Mouse (Mus musculus) forebrain, postnatal 0 days (tissue): ENCODE measurements at regions not wholly inside any gene's neighbourhood (a gene's known extent, or its start where the extent isn't known, plus 50 kb on each side); places are given as distances from the start of the nearest gene placed in this dataset.

Experiments
- ATAC-seq: fragments of 200-750 bp; cut with Nextera tagmentation; 2 replicates; pipeline ENCODE4 v1.8.0; 2017; ENCODE audit warnings: mild to moderate bottlenecking, moderate library complexity
- DNase-seq: peaks from one replicate; pipeline ENCODE4 v3.0.0-alpha.2; 2015
- H3K27ac ChIP-seq: fragments of 300-500 bp; sonication (generic); 2 replicates; pipeline ENCODE4 v1.5.1; 2014; ENCODE audit warnings: low read depth, mild to moderate bottlenecking, antibody characterized with exemption, low read length, moderate library complexity, mixed read lengths
- H3K27me3 ChIP-seq: fragments of 300-500 bp; sonication (generic); 2 replicates; pipeline ENCODE4 v1.6.1; 2014; ENCODE audit warnings: mild to moderate bottlenecking, low read length, mixed read lengths; ENCODE audit not compliant: insufficient read depth
- H3K36me3 ChIP-seq: fragments of 300-500 bp; sonication (generic); 2 replicates; pipeline ENCODE4 v1.6.1; 2014; ENCODE audit warnings: mild to moderate bottlenecking, moderate library complexity; ENCODE audit not compliant: insufficient read depth
- H3K4me1 ChIP-seq: fragments of 300-500 bp; sonication (generic); 2 replicates; pipeline ENCODE4 v1.6.1; 2014; ENCODE audit warnings: antibody characterized with exemption; ENCODE audit not compliant: insufficient read depth
- H3K4me2 ChIP-seq: fragments of 300-500 bp; sonication (generic); 2 replicates; pipeline ENCODE4 v1.6.1; 2014; ENCODE audit warnings: low read depth, mild to moderate bottlenecking, moderate library complexity
- H3K4me3 ChIP-seq: fragments of 300-500 bp; sonication (generic); 2 replicates; pipeline ENCODE4 v1.5.1; 2014; ENCODE audit warnings: low read depth, low read length, mixed read lengths
- H3K9ac ChIP-seq: fragments of 300-500 bp; sonication (generic); 2 replicates; pipeline ENCODE4 v1.6.1; 2014; ENCODE audit warnings: mild to moderate bottlenecking
- H3K9me3 ChIP-seq: fragments of 300-500 bp; sonication (generic); 2 replicates; pipeline ENCODE4 v1.6.1; 2016; ENCODE audit warnings: low read length
- CTCF ChIP-seq: sonication (generic); IDR thresholded peaks from 2 replicates; pipeline ENCODE4 v1.5.1; 2016; ENCODE audit warnings: antibody characterized with exemption, control low read depth, low read depth
- WGBS: fragments of 180-500 bp; shearing (Covaris S2); extraction: QIAGEN DNeasy Blood & Tissue Kit; methylation state at CpG from one replicate; pipeline ENCODE4 v1.1.7; 2014; 5-methylcytosine and 5-hydroxymethylcytosine counted together

DNA sequence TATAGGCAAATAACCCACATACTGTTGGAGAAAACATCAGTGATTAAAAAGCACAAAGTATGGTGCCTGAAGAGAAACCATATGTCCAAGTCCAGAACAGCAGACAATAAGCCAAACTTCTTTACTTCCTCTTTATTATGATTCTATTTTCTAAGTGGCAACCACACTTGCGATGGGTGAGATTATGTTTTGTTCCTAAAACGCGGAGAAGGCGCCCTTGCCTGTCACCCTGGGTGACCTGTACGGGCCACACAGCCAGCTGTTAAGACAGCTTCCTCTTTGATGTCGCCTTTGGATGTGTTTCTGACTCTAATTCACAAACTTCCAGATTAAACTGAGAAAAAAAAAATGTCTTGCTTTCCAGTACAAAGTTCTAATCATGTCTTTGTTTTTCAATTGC, 83.9 kb upstream of the Sgip1 start:
- ATAC-seq, result no peak
- no peak for DNase-seq
- Histone ChIP-seq H3K4me2 (no peak overlapping the region), H3K9me3 (no peaks in the 10 kb centered on the region), H3K4me1 (no peaks in the 10 kb centered on the region), H3K4me3 (no peak overlapping the region), H3K27ac (no peak overlapping the region), H3K36me3 (no peaks in the 10 kb centered on the region), H3K9ac (no peak overlapping the region), H3K27me3 (no peaks in the 10 kb centered on the region)
- no peak for TF ChIP-seq CTCF
- 59% methylated on average over 6 of the region's 6 CpGs for WGBS

DNA sequence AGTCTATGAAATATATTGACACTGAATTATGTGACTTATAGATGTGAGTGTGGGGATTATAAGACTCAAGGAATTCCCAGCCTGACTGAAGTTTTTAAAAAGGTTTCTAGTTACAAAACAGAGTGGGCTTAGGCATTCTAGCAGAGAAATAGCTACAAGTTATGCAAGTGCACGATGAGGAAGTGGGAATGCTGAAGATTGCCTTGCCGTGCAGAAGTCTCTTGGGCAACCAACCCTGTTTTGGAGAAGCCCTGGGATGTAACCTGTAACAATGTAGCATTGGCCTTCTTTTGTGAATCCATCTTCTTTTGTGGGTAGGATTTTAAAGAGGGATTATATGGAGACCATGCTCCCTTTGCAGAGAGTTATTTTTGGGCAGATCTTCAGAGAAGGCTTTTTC, 82.5 kb upstream of the Sgip1 start:
- no peak for TF ChIP-seq CTCF
- H3K4me2 ChIP-seq, result no peak overlapping the region
- no peaks in the 10 kb centered on the region for H3K36me3 ChIP-seq
- ATAC-seq (no peak), DNase-seq (no peak)
- H3K9me3 ChIP-seq, result no peaks in the 10 kb centered on the region
- 66% methylated on average over 2 of the region's 2 CpGs for WGBS
- H3K9ac ChIP-seq, result no peak overlapping the region
- no peaks in the 10 kb centered on the region for H3K4me1 ChIP-seq
- no peak overlapping the region for H3K4me3 ChIP-seq
- no peak overlapping the region for H3K27ac ChIP-seq
- H3K27me3 ChIP-seq, result no peaks in the 10 kb centered on the region

DNA sequence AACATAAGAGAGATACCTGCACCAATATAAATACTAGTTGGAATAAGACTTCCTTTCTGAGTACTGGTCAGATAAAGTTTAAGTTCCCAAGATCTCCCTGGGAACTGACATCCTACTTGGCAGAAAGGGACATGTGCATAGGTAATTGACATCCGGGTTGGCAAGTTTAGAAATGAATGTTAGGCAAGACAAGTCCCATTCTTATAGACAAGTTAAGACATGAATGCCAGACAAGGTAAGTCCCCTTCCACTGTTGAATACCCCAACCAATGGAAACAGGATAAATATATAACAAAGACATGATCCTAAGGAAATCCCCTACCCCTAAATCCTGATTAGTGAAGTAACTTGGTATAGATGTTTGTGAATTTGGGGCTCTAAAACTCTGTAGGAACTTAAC, 77.5 kb upstream of the Sgip1 start:
- no peaks in the 10 kb centered on the region for H3K4me1 ChIP-seq
- ATAC-seq (no peak), DNase-seq (no peak)
- H3K27me3 ChIP-seq, result no peaks in the 10 kb centered on the region
- no peak overlapping the region for H3K4me2 ChIP-seq
- H3K9me3 ChIP-seq, result no peaks in the 10 kb centered on the region
- no peak for TF ChIP-seq CTCF
- no peaks in the 10 kb centered on the region for H3K36me3 ChIP-seq
- no peak overlapping the region for H3K9ac ChIP-seq
- no peak overlapping the region for H3K4me3 ChIP-seq
- WGBS, result 93% methylated on average over 1 of the region's 1 CpGs
- no peak overlapping the region for H3K27ac ChIP-seq

- H3K4me2 ChIP-seq, result no peak overlapping the region
- no peaks in the 10 kb centered on the region for H3K9me3 ChIP-seq
- TF ChIP-seq CTCF, result no peak
- no peaks in the 10 kb centered on the region for H3K27me3 ChIP-seq
- H3K9ac ChIP-seq, result no peak overlapping the region
- no peak for DNase-seq
- peak; percentile 51 for ATAC-seq
- no peaks in the 10 kb centered on the region for H3K36me3 ChIP-seq
- WGBS, result 64% methylated on average over 5 of the region's 5 CpGs
- H3K4me1 ChIP-seq, result no peaks in the 10 kb centered on the region; the same call in 1 of the 2 replicates
- H3K4me3 ChIP-seq, result no peak overlapping the region
- H3K27ac ChIP-seq, result no peak overlapping the region
These were observed 58.9 kb upstream of the Sgip1 start for GRCm38 (mm10) chr4:102682190-102682589.

- Histone ChIP-seq H3K36me3 (no peaks in the 10 kb centered on the region), H3K9ac (no peak overlapping the region), H3K27me3 (no peaks in the 10 kb centered on the region), H3K4me2 (no peak overlapping the region), H3K4me3 (no peak overlapping the region), H3K4me1 (no peaks in the 10 kb centered on the region; the same call in 1 of the 2 replicates), H3K27ac (no peak overlapping the region), H3K9me3 (no peaks in the 10 kb centered on the region)
- ATAC-seq (no peak), DNase-seq (peak; percentile 37)
- 50% methylated on average over 1 of the region's 1 CpGs for WGBS
- no peak for TF ChIP-seq CTCF
These were observed 56.1 kb upstream of the Sgip1 start for GRCm38 (mm10) chr4:102685045-102685444.

DNA sequence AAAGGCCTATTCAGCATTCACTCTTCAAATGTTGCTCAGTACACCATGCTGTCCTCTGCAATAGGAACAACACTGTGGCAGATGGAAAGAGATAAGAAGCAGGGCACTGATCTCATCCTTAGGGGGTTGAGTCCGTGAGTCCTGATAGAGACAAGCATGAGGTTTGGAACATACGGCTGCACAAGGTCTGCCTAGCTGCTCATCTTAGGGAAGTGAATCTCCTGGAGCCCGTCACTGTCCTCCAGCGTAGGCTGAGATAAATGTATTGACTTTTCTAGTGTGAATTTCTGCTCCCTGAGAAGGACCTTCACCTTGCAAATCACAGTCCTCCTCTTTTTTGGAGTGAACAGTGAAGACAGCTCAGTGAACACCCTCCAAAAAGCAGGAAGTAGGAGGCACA, 52.7 kb upstream of the Sgip1 start:
- Histone ChIP-seq H3K27ac (no peak overlapping the region), H3K4me1 (no peaks in the 10 kb centered on the region), H3K4me3 (no peak overlapping the region), H3K9ac (no peak overlapping the region), H3K36me3 (no peaks in the 10 kb centered on the region), H3K4me2 (no peak overlapping the region), H3K27me3 (no peaks in the 10 kb centered on the region), H3K9me3 (no peaks in the 10 kb centered on the region)
- 85% methylated on average over 4 of the region's 4 CpGs for WGBS
- ATAC-seq (no peak), DNase-seq (no peak)
- TF ChIP-seq CTCF, result no peak
